Mouse (Mus musculus) brain, embryonic 14.5 days (tissue): ENCODE data around the gene Nrp1.

Experiments
- CTCF ChIP-seq: fragments of 200-500 bp; IDR thresholded peaks from 2 replicates; pipeline ENCODE4 v1.5.1; 2012; ENCODE audit warnings: inconsistent platforms, mild to moderate bottlenecking, moderate library complexity, borderline replicate concordance; ENCODE audit not compliant: insufficient read depth, insufficient read length; ENCODE audit errors: extremely low read depth
- POLR2A ChIP-seq: fragments of 200-500 bp; IDR thresholded peaks from 2 replicates; pipeline ENCODE4 v1.6.1; 2012; ENCODE audit warnings: mild to moderate bottlenecking, inconsistent platforms, borderline replicate concordance; ENCODE audit not compliant: poor library complexity, insufficient read depth, insufficient read length, severe bottlenecking; ENCODE audit errors: extremely low read depth

GRCm38 (mm10) chr8:128472871-128473270, 114.5 kb downstream of the Nrp1 start:
- no peak for TF ChIP-seq CTCF
- TF ChIP-seq POLR2A: no peak
